Mouse (Mus musculus): ENCODE measurements around the gene Spen. TPM values are rescaled to one million over a fixed set of nuclear protein-coding genes. Genes with fewer than 3 reads are reported as not detected.

Gene Spen
- total and polyA plus RNA-seq, 2 experiments from 2014 or later: 13.0 to 17.4 TPM

DNA sequence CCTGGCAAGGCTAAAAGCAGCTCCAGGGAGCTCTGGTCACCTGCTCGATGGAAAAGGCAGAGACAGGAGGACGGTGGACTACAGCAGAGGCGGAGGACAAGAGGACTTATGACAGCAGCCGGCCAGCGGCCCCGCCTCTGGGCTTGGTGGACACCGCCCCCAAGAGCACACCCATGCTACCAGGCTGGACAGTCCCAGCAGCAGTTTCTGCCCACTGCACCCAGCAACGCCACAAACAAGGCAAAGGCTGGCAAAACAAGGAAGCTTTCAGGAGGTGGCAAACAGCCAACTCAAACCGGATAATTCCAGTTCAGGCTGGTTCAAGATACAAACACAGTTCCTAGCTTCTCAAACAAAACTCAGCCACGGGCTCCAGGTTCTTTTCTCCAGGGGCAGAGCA is 32.0 kb downstream of the Spen start:
- peak; percentile 89 for DNase-seq (ENCODE audit: low spot score)
- Histone ChIP-seq H3K4me2 (ENCODE audit: low read depth, low read length) (peak overlapping the region; percentile 35), H3K27ac (peak overlapping the region; percentile 94), H3K4me1 (ENCODE audit: insufficient read depth, low read length) (peaks cover 6% of the 10 kb centered on the region), H3K36me3 (ENCODE audit: insufficient read depth, low read length) (no peaks in the 10 kb centered on the region), H3K27me3 (ENCODE audit: insufficient read depth, low read length) (no peaks in the 10 kb centered on the region), H3K4me3 (ENCODE audit: low read length) (no peak overlapping the region), H3K9ac (replicated peaks; ENCODE audit: low read length) (no peak overlapping the region), H3K9me3 (ENCODE audit: low read length) (no peaks in the 10 kb centered on the region)
- WGBS: 34% methylated on average over 10 of the region's 10 CpGs
- TF ChIP-seq CTCF (IDR thresholded peaks at IDR 0.05; ENCODE audit: low read depth): no peak
- ATAC-seq: peak; percentile 96

DNA sequence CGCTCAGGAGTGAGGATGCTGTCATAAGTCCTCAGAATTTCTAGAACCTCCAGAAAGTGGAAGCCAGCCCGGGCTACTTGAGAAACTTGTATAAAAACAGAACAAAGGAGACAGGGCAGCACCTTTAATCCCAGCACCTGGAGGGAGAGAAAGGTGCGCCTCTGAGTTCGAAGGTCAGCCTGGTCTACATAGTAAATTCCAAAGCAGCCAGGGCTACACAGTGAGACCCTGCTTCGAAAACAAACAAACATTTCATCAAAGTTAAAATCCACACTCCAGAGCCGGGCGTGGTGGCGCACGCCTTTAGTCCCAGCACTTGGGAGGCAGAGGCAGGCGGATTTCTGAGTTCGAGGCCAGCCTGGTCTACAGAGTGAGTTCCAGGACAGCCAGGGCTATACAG is 32.6 kb downstream of the Spen start:
- Histone ChIP-seq H3K36me3 (ENCODE audit: insufficient read depth, low read length) (no peaks in the 10 kb centered on the region), H3K9ac (replicated peaks; ENCODE audit: low read length) (no peak overlapping the region), H3K4me2 (ENCODE audit: low read depth, low read length) (no peak overlapping the region; the same call in 1 of the 2 replicates), H3K27ac (peak overlapping the region; percentile 94), H3K9me3 (ENCODE audit: low read length) (no peaks in the 10 kb centered on the region), H3K27me3 (ENCODE audit: insufficient read depth, low read length) (no peaks in the 10 kb centered on the region), H3K4me3 (ENCODE audit: low read length) (no peak overlapping the region), H3K4me1 (ENCODE audit: insufficient read depth, low read length) (peaks cover 6% of the 10 kb centered on the region)
- no peak for TF ChIP-seq CTCF (IDR thresholded peaks at IDR 0.05; ENCODE audit: low read depth)
- no peak for ATAC-seq
- DNase-seq (ENCODE audit: low spot score): no peak
- WGBS: 95% methylated on average over 10 of the region's 11 CpGs

DNA sequence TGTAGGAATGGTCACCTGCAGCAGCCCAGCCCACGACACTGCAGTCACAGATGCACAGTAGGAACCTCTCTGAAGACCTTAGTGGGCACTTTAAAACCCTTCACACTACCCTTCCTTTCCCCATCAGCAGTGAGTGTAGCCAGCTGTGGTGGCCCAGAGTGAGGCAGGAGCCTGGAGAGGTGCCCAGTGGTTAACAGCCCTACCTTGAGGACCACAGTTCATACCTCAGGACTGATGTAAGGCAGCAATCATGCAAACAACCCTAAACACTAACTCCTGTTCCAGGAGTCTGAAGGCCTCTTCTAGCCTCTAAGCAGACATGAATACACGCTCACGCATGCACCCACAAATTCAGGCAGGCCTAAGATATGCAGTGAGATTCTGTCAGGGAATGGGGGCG is 33.9 kb downstream of the Spen start:
- DNase-seq (ENCODE audit: low spot score) (no peak), ATAC-seq (no peak)
- Histone ChIP-seq H3K4me1 (ENCODE audit: insufficient read depth, low read length) (peaks cover 6% of the 10 kb centered on the region), H3K4me2 (ENCODE audit: low read depth, low read length) (no peak overlapping the region), H3K36me3 (ENCODE audit: insufficient read depth, low read length) (no peaks in the 10 kb centered on the region), H3K9me3 (ENCODE audit: low read length) (no peaks in the 10 kb centered on the region), H3K27me3 (ENCODE audit: insufficient read depth, low read length) (no peaks in the 10 kb centered on the region), H3K9ac (replicated peaks; ENCODE audit: low read length) (no peak overlapping the region), H3K4me3 (ENCODE audit: low read length) (no peak overlapping the region), H3K27ac (peak overlapping the region; percentile 26; the same call in 1 of the 2 replicates)
- no peak for TF ChIP-seq CTCF (IDR thresholded peaks at IDR 0.05; ENCODE audit: low read depth)
- WGBS: 88% methylated on average over 4 of the region's 4 CpGs

DNA sequence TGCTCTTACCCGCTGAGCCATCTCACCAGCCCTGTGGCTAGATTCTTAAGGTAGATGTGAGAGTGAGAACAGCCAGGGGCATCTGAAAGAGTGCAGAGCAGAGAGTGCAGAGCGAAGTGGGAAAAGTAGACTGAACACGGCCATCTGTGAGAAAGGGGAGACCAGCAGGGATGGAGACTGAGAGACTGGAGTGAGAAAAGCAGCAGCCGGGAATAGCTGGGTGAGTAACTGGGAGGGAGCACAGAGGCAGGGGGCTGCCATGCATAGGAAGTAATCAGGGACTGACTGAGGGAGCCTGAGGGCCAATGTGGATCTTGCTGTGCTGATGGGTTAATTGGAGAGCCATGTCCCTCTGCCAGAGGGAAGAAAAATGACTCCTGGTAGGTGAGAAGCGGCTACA is 35.7 kb downstream of the Spen start:
- WGBS: 47% methylated on average over 5 of the region's 5 CpGs

DNA sequence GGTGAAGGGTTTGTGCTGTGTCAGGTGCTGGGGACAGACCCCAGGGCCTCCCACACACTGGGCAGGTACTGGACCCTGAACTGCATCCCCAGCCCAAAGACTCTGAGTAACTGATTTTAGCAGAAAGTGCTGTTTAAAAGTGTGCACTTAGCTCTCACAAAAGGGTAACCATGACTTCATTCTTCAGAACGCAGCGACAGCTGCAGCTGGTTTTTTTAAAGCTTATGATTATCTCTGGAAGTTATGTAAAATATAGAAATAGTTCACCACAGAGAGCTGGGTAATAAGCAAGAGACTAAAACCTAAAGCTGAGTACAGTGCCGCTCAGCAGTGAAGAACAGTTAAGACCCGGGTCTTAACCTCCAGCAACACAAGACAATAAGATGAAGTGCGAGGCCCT is 37.3 kb downstream of the Spen start:
- Histone ChIP-seq H3K27ac (no peak overlapping the region), H3K9me3 (ENCODE audit: low read length) (no peaks in the 10 kb centered on the region), H3K27me3 (ENCODE audit: insufficient read depth, low read length) (no peaks in the 10 kb centered on the region), H3K36me3 (ENCODE audit: insufficient read depth, low read length) (no peaks in the 10 kb centered on the region), H3K4me2 (ENCODE audit: low read depth, low read length) (no peak overlapping the region), H3K4me3 (ENCODE audit: low read length) (no peak overlapping the region), H3K4me1 (ENCODE audit: insufficient read depth, low read length) (no peaks in the 10 kb centered on the region), H3K9ac (replicated peaks; ENCODE audit: low read length) (no peak overlapping the region)
- 67% methylated on average over 5 of the region's 5 CpGs for WGBS
- DNase-seq (ENCODE audit: low spot score) (no peak), ATAC-seq (no peak)
- no peak for TF ChIP-seq CTCF (IDR thresholded peaks at IDR 0.05; ENCODE audit: low read depth)

More for the DNA sequence above, 35.7 kb downstream of the Spen start:
- Histone ChIP-seq H3K27me3 (ENCODE audit: insufficient read depth, low read length) (no peaks in the 10 kb centered on the region), H3K9ac (replicated peaks; ENCODE audit: low read length) (no peak overlapping the region), H3K4me3 (ENCODE audit: low read length) (no peak overlapping the region), H3K4me2 (ENCODE audit: low read depth, low read length) (no peak overlapping the region), H3K36me3 (ENCODE audit: insufficient read depth, low read length) (no peaks in the 10 kb centered on the region), H3K4me1 (ENCODE audit: insufficient read depth, low read length) (peaks cover 6% of the 10 kb centered on the region), H3K27ac (no peak overlapping the region; the same call in 1 of the 2 replicates), H3K9me3 (ENCODE audit: low read length) (no peaks in the 10 kb centered on the region)
- TF ChIP-seq CTCF (IDR thresholded peaks at IDR 0.05; ENCODE audit: low read depth): no peak
- ATAC-seq (no peak), DNase-seq (ENCODE audit: low spot score) (no peak)

DNA sequence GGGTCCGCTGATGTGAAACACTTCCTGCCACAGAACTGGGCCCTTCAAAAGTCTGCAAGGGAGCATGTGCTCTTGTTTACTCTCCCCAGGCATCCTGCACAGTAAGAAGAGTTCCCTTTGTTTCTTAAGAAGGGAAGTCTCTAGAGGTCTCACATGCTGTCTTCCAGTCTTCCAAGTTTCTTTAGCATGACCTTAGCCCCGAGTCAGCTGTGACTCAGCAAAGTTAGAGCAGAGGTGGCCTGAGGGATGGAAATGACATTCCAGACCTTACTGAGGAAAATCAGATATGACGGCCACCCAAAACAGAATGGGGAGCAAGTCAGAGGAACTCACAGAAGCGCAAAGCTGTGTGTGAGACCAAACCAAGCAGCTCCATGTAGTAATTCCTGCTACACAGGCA is 37.8 kb downstream of the Spen start:
- DNase-seq (ENCODE audit: low spot score): no peak
- no peaks in the 10 kb centered on the region for H3K36me3 ChIP-seq (ENCODE audit: insufficient read depth, low read length)
- no peak for TF ChIP-seq CTCF (IDR thresholded peaks at IDR 0.05; ENCODE audit: low read depth)
- no peak overlapping the region for H3K4me2 ChIP-seq (ENCODE audit: low read depth, low read length)
- no peaks in the 10 kb centered on the region for H3K27me3 ChIP-seq (ENCODE audit: insufficient read depth, low read length)
- H3K27ac ChIP-seq: no peak overlapping the region
- no peak overlapping the region for H3K4me3 ChIP-seq (ENCODE audit: low read length)
- no peak for ATAC-seq
- 66% methylated on average over 4 of the region's 4 CpGs for WGBS
- no peak overlapping the region for H3K9ac ChIP-seq (replicated peaks; ENCODE audit: low read length)
- no peaks in the 10 kb centered on the region for H3K9me3 ChIP-seq (ENCODE audit: low read length)
- no peaks in the 10 kb centered on the region for H3K4me1 ChIP-seq (ENCODE audit: insufficient read depth, low read length)

DNA sequence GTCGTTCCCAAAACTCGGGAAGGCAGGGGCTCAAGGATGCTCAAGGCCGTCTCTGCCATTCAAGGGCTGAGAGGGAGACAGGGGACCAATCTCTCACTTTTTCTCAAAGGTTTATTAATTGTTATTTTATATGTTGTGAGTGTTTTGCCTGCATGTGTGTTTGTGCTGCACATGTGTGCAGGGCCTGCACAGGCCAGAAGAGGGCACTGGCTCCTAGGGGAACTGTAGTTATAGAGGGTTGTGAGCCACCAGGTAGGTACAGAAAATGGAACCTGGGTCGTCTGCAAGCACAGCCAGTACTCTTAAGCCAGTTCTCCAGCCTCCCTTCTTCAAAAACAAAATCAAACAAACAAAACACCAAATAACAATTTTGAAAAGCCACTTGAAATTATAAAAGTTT is 49.7 kb downstream of the Spen start:
- ATAC-seq (no peak), DNase-seq (ENCODE audit: low spot score) (no peak)
- Histone ChIP-seq H3K4me2 (ENCODE audit: low read depth, low read length) (no peak overlapping the region), H3K9ac (replicated peaks; ENCODE audit: low read length) (no peak overlapping the region), H3K4me1 (ENCODE audit: insufficient read depth, low read length) (no peaks in the 10 kb centered on the region), H3K4me3 (ENCODE audit: low read length) (no peak overlapping the region), H3K27me3 (ENCODE audit: insufficient read depth, low read length) (no peaks in the 10 kb centered on the region), H3K36me3 (ENCODE audit: insufficient read depth, low read length) (peaks cover 78% of the 10 kb centered on the region), H3K9me3 (ENCODE audit: low read length) (no peaks in the 10 kb centered on the region), H3K27ac (no peak overlapping the region)
- WGBS: 93% methylated on average over 4 of the region's 4 CpGs
- TF ChIP-seq CTCF (IDR thresholded peaks at IDR 0.05; ENCODE audit: low read depth): peak; percentile 70

All from hindbrain, postnatal 0 days (tissue).